Mouse (Mus musculus): ENCODE measurements around the gene Hmgcr.

The Hmgcr gene

DNA sequence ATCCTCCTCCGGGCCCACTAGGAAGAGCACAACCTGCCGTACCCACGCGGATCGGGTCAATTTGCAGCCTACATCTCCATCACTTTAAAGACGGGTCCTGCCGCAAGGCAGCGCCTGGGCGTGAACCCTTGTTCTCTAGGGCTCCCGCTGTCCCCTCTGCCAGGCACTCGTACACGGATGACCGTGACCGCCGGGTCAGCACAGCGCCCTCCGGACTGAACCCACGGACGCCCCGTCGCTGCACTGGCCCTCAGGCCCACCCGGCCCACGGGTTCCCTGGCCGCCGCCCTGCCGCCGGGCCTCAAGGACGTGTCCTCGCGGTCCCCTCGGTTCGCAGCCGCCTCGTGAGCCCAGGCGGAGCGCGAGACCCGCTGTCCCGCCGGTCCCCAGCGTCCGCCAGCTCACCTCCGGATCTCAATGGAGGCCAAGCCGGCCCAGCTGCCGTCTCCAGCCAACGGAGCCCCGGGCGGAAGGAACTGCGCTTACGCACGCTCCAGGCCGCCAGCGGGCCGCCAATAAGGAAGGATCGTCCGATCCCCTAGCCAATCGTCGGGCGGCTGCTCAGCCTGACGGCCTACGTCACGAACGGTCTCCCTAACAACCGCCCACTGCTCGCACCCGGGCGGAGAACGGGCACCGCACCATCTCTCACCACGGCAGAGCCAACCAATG lies at the start of gene Hmgcr:
TSS of gene Hmgcr (minus strand) at position 531 of the 672 bp plus-strand sequence.
- peak; percentile 98 to 99 for DNase-seq (ENCODE audit: low spot score in 2 of 2)

DNA sequence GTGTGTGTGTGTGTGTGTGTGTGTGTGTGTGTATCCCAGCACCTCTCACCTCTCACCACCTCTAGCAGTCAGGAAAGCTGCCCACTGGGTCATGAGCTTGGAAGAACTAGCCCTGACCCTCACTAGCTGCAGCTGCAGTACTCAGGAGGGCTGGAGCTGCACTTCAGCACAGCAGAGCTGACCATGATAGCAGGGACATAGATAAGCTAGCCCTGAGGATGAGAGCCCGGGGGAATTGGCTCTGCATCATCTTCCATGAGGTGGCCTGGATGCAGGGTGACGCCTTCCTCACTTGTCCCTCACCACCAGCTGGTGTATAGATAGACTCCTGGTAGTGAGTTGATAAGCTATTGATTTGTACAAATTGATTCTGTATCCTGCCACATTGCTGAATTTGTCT lies 49.3 kb upstream of the Hmgcr start:
- DNase-seq (ENCODE audit: low spot score in 2 of 2): no peak

DNA sequence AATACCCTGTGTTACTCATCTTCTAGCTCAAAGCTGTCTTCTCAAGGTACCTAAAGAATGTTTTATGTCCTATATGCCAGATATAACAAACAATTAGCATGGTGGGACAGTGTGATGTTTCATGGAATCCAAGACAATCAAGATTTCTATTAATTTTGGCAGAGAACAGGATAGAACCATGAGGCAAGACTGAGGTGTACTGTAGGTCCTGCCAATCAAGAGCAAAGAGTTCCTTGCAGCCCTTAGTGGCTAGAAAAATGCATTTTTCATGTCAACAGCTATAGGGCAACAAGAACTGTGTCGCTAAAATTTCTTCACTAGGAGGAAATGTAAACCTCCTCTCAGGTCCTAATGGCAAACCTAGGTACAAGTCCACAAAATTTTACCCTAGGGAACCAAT lies 47.1 kb upstream of the Hmgcr start:
- no peak for DNase-seq (ENCODE audit: low spot score in 2 of 2)

GRCm38 (mm10) chr13:96716311-96716710 lies 45.6 kb upstream of the Hmgcr start:
- no peak for DNase-seq (ENCODE audit: low spot score in 2 of 2)

- no peak for DNase-seq (ENCODE audit: low spot score in 2 of 2)
Measured at GRCm38 (mm10) chr13:96709269-96710233, 38.8 kb upstream of the Hmgcr start.

- DNase-seq (ENCODE audit: low spot score in 2 of 2): no peak
Measured at GRCm38 (mm10) chr13:96702567-96703278, 32.0 kb upstream of the Hmgcr start.

DNA sequence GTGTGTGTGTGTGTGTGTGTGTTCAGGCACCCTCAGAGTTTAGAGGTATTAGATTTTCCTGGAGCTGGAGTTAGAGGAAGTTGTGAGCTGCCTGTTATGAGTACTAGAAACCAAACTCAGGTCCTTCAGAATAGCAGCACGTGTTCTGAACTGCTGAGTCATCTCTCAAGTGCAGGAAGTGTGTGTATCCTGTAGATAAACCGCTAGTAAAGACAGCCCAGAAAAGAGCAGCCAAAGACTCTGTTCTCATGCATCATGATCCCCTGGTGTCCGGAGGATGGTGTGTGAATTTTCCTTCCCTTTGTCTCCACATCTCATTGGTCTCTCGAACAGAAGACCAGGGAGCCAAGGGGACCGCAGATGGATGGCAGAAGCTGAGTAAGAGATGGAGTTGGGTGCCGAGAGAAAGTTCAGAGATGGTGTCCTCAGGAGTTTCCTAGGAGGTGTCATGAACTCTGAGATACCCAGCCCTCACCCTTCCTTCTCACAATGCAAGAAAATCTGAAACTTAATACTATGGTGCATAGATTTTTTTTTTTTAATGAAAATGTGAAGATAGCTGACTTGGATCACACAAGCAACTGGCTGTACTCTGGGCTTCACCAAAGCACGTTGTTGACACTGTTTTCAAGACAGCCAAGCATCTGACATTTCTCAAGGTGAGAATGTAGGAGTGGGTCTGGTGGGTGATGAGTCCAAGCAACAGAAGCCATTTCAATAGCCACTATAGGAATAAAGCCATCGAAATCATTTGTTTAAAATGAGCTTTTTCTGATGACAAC lies 27.3 kb upstream of the Hmgcr start:
- DNase-seq (ENCODE audit: low spot score in 2 of 2): no peak

DNA sequence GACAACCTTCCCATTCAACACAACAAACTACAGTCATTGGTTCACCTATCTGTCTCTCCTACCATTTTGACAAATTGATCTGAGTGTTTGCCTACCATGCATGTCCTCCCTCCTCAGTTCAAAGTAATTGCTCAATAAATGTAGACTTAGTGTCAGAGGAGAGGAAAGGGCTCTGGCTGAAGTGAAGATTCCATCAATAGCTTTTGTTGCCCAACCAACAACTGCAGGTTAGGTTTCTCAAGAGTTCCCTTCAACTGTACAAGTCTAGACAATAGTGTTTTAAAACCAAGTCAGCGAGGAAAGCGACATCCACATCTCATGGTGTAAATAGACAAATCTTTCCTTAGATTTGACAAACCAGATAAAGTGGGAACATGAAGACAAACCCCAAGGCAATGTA lies 24.7 kb upstream of the Hmgcr start:
- no peak for DNase-seq (ENCODE audit: low spot score in 2 of 2)

GRCm38 (mm10) chr13:96689901-96690300 lies 19.2 kb upstream of the Hmgcr start:
- DNase-seq (ENCODE audit: low spot score in 2 of 2): no peak

DNA sequence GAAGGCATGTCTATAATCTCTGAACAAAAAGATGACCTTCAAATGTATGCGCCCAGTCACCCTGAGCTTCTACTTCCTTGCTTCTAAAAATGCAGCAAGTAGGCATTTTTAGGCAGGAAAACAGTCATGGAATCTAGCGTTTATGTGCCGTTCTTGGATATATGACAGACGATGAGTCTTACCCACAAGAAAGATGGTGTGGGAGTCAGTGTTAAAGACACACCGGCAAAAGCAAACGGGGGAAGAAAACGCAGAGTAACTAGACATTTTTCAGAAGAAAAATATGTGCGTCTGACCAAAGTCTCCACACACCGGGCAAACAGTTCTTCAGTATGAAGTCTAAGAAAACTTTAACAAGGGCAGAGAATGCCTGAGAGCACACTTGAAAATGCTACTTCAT lies 16.5 kb upstream of the Hmgcr start:
- peak in 1 of 2 experiments; percentile 29 for DNase-seq (ENCODE audit: low spot score in 2 of 2)

GRCm38 (mm10) chr13:96684779-96685178 lies 14.0 kb upstream of the Hmgcr start:
- peak in 1 of 2 experiments; percentile 45 for DNase-seq (ENCODE audit: low spot score in 2 of 2)

- no peak for DNase-seq (ENCODE audit: low spot score in 2 of 2)
Measured at GRCm38 (mm10) chr13:96681088-96681620, 10.4 kb upstream of the Hmgcr start.

GRCm38 (mm10) chr13:96680163-96681087 lies 9.7 kb upstream of the Hmgcr start:
- peak in 1 of 2 experiments; percentile 59 for DNase-seq (ENCODE audit: low spot score in 2 of 2)

- DNase-seq (ENCODE audit: low spot score in 2 of 2): no peak
Measured at GRCm38 (mm10) chr13:96678616-96679015, 7.9 kb upstream of the Hmgcr start.

GRCm38 (mm10) chr13:96677071-96677470 lies 6.3 kb upstream of the Hmgcr start:
- no peak for DNase-seq (ENCODE audit: low spot score in 2 of 2)

DNA sequence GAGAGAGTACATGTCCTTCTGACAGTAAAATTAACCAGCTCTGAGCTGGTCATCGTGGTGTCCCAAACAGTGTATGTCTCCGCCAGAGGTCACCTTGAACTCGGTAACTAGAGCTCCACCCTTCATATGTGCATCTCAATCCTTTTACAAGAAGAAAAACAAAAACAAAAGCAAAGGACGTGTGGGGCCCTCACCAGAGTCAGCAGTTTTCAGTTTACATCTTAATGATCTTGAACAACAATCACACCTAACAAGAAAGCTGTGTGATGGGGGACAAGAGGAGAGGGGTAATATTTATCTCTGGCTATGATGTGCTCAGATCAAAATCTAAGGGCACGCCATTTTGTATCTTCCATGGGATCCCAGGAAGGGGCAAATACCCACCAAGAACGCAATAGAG lies 5.0 kb upstream of the Hmgcr start:
- DNase-seq (ENCODE audit: low spot score in 2 of 2): no peak

- DNase-seq (ENCODE audit: low spot score in 2 of 2): no peak
Measured at GRCm38 (mm10) chr13:96673817-96674216, 3.1 kb upstream of the Hmgcr start.

- DNase-seq (ENCODE audit: low spot score in 2 of 2): no peak
Measured at GRCm38 (mm10) chr13:96672276-96672675, 1.5 kb upstream of the Hmgcr start.

DNA sequence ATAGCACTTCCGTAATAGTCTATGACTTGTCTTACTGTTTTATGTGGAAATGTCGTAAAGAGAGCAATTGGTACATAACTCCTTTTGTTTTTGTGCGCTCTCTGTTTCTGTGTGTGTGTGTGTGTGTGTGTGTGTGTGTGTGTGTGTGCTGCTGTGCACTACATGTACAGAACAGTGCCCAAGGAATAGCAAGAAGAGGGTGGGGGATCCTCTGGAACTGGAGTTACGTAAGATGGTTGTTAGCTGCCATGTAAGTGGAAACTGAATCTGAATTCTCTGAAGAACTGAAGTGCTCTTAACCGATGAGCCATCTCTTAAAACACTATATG lies 1.1 kb upstream of the Hmgcr start:
- DNase-seq (ENCODE audit: low spot score in 2 of 2): no peak
